Mouse (Mus musculus) T-helper 1 cell (primary cell): ENCODE measurements around the gene Rap1a.

Source experiments
- in situ Hi-C: fragments of 300-600 bp; cut with MboI, MseI; formaldehyde crosslinking; loops from one replicate; pipeline ENCODE4 v1.15.1; 2025; ENCODE audit warnings: high pct_unique_total_duplicates

Gene Rap1a

GRCm38 (mm10) chr3:105806519-105807249 lies 5.5 kb upstream of the Rap1a start:
- in situ Hi-C loops = loop anchor here (10.0 kb wide), 1 partner anchor 88 kb away; no protein-coding TSS in a partner anchor

- in situ Hi-C loops = loop anchor here (10.0 kb wide), 1 partner anchor 91 kb away; no protein-coding TSS in a partner anchor
These were observed 2.5 kb upstream of the Rap1a start for GRCm38 (mm10) chr3:105803600-105803999.

DNA sequence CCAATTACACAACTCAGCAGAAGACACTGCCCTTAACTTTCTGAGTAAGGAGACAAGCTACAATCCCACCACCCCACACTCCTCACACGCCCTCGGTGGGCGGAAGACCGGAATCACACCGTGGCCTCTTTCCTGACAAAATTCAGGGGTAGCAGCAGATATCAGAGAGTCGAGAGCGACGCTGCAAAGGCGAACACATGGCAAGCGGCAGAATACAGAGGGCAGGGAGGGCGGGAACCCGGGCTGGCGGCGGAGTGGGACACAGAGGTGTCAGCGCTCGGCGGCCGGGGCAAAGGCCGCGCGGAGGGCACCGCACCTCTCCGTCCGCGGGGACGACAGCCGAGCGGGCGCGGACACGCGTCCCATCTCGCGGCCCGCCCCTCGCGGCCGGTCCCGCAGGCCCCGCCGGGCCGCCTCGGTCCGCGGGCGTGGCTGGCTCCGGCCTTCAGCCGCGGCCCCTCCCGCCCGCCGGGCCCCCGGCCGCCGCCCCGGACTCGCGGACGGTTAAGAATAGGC lies 403 bp downstream of the Rap1a start:
- in situ Hi-C loops = loop anchor here (10.0 kb wide), 1 partner anchor 94 kb away; no protein-coding TSS in a partner anchor

GRCm38 (mm10) chr3:105800156-105800674 lies 921 bp downstream of the Rap1a start:
- in situ Hi-C loops = loop anchor here (10.0 kb wide), 1 partner anchor 95 kb away; no protein-coding TSS in a partner anchor

- in situ Hi-C loops = no loop called here
These were observed 1.8 kb downstream of the Rap1a start for GRCm38 (mm10) chr3:105799375-105799774.

DNA sequence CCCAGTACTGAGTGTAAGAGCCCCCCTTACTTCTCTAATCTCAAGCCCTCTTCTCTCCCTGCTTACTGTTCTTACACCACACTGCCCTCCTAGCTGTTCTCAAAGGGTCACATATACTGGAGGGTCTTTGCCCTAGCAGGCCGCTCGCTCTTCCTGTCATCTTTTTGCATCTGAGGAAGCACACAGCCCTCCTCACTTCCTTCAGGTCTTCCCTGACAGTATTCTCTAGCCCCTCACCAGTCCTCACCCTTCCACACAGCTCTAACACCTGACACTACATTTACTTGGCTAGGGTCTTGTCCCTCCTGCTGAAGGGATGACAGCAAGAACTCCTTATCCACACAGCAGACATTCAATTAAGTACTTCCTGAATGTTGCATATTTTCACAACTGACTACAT lies 2.4 kb downstream of the Rap1a start:
- in situ Hi-C loops = no loop called here

DNA sequence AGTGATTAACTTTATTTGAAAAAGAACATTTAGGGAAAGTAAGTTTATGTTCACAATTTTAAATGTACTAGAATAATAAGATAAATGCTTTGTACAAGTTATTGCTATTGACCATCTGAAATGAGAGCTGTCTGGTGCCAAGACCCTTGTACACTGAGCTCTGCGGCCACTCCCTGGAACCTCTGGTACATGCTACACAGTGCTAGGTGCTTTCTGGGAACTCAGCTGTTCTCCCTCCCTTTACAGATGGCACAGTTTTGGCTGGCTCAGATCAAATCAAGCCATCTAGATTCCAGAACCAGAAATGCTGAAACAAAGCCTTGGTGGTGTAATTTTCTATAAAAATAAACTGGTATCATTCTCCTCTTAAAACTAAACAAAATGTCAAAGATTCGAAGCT lies 3.7 kb downstream of the Rap1a start:
- in situ Hi-C loops = no loop called here

- in situ Hi-C loops = no loop called here
These were observed 4.4 kb downstream of the Rap1a start for GRCm38 (mm10) chr3:105796761-105797160.

GRCm38 (mm10) chr3:105794309-105794708 lies 6.8 kb downstream of the Rap1a start:
- in situ Hi-C loops = no loop called here

GRCm38 (mm10) chr3:105792309-105792708 lies 8.8 kb downstream of the Rap1a start:
- in situ Hi-C loops = no loop called here

- in situ Hi-C loops = no loop called here
These were observed 10.0 kb downstream of the Rap1a start for GRCm38 (mm10) chr3:105791129-105791528.

GRCm38 (mm10) chr3:105790338-105790737 lies 10.8 kb downstream of the Rap1a start:
- in situ Hi-C loops = no loop called here

GRCm38 (mm10) chr3:105789776-105790175 lies 11.4 kb downstream of the Rap1a start:
- in situ Hi-C loops = no loop called here

DNA sequence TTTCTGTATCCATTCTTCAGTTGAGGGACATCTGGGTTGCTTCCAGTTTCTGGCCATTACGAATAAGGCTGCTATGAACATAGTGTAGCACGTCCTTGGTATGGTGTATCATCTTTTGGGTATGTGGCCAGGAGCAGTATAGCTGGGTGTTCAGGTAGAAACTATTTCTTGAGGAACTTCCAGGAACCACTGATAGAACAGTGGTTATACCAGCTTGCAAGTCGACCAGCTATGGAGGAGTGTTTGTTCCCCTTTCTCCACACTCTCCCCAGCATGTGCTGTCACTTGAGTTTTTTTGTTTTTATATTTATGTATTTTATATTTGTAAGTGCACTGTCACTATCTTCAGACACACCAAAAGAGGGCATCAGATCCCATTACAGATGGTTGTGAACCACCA lies 13.8 kb downstream of the Rap1a start:
- in situ Hi-C loops = no loop called here

DNA sequence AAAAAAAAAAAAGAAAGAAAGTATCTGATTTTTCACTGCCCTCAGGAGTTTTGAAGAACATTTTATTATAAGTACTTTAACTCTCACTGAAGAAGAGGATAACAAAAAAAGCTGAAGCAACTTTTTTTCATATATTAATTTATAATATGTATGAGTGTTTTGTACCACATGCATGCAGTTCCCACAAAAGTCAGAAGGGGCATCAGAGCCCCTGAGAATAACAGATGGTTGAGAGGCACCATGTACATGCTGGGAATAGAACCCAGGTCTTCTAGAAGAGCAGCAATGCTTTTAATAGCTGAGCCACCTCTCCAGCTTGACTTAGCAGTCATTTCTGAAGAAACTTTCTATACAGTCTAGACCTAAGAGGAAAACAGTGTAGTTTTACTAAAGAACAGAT lies 15.3 kb downstream of the Rap1a start:
- in situ Hi-C loops = no loop called here

DNA sequence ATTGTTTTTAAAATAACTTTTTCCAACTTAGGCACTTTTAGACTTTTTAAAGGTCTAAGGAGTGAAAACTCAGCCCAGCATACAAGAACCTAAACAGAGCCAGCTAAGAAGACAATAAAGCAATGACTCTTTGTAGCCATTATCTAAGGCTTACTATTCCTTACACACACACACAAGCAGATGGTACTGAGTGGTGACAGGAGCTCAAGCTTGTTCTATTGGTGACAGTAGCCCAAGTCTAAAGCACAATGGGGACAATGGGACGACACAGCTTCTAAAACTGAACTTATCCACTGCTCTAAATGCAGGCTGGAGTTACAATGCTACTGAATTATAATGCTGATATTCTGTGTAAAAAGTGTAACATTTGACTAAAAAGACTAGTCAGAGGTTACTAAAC lies 17.3 kb downstream of the Rap1a start:
- in situ Hi-C loops = no loop called here

GRCm38 (mm10) chr3:105782406-105782805 lies 18.7 kb downstream of the Rap1a start:
- in situ Hi-C loops = no loop called here

- in situ Hi-C loops = no loop called here
These were observed 23.1 kb downstream of the Rap1a start for GRCm38 (mm10) chr3:105777997-105778396.

DNA sequence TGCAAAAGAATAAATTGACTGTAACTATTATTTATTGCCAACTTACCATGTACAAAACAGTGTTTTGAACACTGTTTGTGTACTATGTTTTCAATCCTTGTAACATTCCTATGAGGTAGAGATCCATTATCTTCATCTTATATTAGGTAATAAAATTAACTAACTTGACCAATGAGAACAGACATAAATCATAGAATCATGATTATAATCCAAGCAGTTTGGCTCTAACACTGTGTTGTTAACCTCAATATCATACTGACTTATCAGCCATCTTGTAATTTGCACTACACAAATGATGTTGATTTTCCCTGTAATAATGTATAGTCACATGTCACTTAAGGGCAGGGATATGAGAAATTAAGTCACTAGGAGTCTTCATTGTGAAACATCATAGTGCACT lies 26.6 kb downstream of the Rap1a start:
- in situ Hi-C loops = no loop called here

DNA sequence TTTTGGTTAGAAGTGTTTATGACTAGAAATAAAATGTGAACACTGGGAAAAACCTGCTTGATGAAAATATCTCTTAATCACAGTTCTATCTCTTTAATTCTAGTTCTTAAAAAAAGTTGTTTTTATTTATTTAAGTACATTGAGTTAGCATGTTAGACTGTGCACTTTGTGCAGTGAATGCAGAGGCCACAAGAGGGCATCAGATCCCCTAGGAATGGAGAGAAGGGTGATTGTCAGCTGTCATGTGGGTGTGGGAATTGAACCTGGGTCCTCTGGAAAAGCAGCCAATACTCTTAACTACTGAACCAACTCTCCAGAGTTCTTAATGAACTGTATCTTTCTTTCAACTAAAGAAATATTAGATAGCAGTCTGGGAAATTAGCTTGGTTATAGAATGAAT lies 29.6 kb downstream of the Rap1a start:
- in situ Hi-C loops = no loop called here

DNA sequence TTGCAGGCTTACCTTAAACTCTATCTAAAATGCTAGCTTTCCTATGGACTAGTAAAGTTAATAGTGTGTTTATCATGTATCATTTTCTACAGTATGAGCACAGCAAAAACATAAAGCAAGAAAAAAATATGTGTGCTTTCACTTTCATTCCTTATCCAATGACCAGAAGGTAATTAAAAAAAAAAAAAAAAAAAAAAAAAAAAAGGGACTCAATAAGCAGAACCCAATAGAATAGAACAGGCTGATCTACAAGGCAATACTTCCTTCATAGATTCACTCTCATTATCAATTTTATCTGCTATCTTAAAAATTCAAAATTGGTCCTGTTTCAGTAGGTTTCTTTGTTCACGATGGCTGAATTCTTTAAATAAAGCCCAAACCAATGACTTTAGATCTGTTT lies 30.3 kb downstream of the Rap1a start:
- in situ Hi-C loops = no loop called here

DNA sequence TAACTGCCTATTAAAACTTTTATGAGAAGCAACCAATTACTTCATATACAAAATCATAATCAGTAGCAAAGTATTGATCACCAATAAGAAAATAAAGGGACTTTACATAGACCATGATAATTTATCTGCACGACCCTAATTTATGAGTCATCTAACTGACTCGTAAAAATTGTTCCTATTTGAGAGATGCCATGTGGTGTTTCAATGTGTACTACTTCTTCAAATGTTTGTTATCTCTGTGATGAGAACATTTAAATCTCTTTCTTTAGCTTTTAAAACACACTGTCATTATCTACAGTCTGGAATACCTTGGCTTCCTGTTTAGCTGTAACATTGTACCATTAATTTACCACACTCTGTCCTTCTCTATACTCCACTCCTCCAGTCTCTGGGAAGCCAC lies 31.8 kb downstream of the Rap1a start:
- in situ Hi-C loops = loop anchor here (5.0 to 10.0 kb wide), 2 partner anchors 128 to 1555 kb away; no protein-coding TSS in a partner anchor

GRCm38 (mm10) chr3:105768529-105768928 lies 32.6 kb downstream of the Rap1a start:
- in situ Hi-C loops = loop anchor here (5.0 to 10.0 kb wide), 2 partner anchors 129 to 1556 kb away; no protein-coding TSS in a partner anchor
